Mouse (Mus musculus) hindbrain, embryonic 16.5 days (tissue): ENCODE data around the gene Fcgr2b. TPM values are rescaled to one million over a fixed set of nuclear protein-coding genes. Genes with fewer than 3 reads are reported as not detected.

Source experiments
- ATAC-seq: fragments of 200-750 bp; cut with Nextera tagmentation; 2 replicates; pipeline ENCODE4 v1.8.0; 2017; ENCODE audit warnings: moderate TSS enrichment, moderate library complexity
- H3K27ac ChIP-seq: fragments of 300-500 bp; sonication (generic); 2 replicates; pipeline ENCODE4 v1.5.1; 2014; ENCODE audit warnings: low read depth, mild to moderate bottlenecking, control low read depth, low read length, moderate library complexity
- H3K27me3 ChIP-seq: fragments of 300-500 bp; sonication (generic); replicated peaks from 2 replicates; pipeline ENCODE4 v1.6.1; 2014; ENCODE audit warnings: low read length; ENCODE audit not compliant: control insufficient read depth, insufficient read depth
- H3K36me3 ChIP-seq: fragments of 300-500 bp; sonication (generic); 2 replicates; pipeline ENCODE4 v1.6.1; 2014; ENCODE audit warnings: mild to moderate bottlenecking, low read length, moderate library complexity, mixed read lengths; ENCODE audit not compliant: control insufficient read depth, insufficient read depth
- H3K4me1 ChIP-seq: fragments of 300-500 bp; sonication (generic); 2 replicates; pipeline ENCODE4 v1.6.1; 2014; ENCODE audit warnings: low read depth, low read length; ENCODE audit not compliant: control insufficient read depth, insufficient read depth
- H3K4me2 ChIP-seq: fragments of 300-500 bp; sonication (generic); 2 replicates; pipeline ENCODE4 v1.6.1; 2014; ENCODE audit warnings: mild to moderate bottlenecking, low read length, control low read depth, moderate library complexity
- H3K4me3 ChIP-seq: fragments of 300-500 bp; sonication (generic); 2 replicates; pipeline ENCODE4 v1.5.1; 2014; ENCODE audit warnings: mild to moderate bottlenecking, low read length, control low read depth, moderate library complexity
- H3K9ac ChIP-seq: fragments of 300-500 bp; sonication (generic); 2 replicates; pipeline ENCODE4 v1.6.1; 2014; ENCODE audit warnings: low read depth, mild to moderate bottlenecking, control low read depth, low read length, moderate library complexity
- H3K9me3 ChIP-seq: fragments of 300-500 bp; sonication (generic); 2 replicates; pipeline ENCODE4 v1.6.1; 2014; ENCODE audit warnings: mild to moderate bottlenecking, low read length, moderate library complexity; ENCODE audit not compliant: control insufficient read depth
- whole genome bisulfite sequencing: fragments of 180-500 bp; shearing (Covaris S2); extraction: QIAGEN DNeasy Blood & Tissue Kit; methylation state at CpG from one replicate; pipeline ENCODE4 v1.1.7; 2014; 5-methylcytosine and 5-hydroxymethylcytosine counted together
- polyA plus RNA-seq: library from polyadenylated mRNA; unstranded; fragments of >200 nt; fragmentation: Nextera tagmentation; extraction: Ambion mirVana; gene quantifications from 2 replicates; pipeline ENCODE4 v1.2.1, GENCODE M21; 2015

The Fcgr2b gene
- 1.6 and 2.3 TPM in 2 replicates for polyA plus RNA-seq

DNA sequence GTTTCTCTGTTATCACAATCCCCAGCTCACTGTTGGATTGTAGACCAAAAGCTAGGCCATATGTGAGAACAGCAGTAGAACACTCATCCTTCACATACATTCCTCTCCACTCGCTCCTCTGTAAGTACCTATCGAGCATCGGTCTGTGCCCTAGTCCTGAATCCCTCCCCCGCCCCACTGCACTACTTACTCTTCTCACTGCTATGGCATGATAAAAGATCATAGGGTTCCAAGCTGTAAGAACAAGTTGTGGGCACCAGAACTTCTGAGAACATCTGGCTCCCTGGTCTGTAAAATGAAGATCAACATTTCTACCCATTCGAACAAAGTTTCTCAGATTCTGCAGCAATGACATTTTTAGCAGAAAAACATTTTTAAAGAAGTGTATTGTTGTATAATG is at the start of gene Fcgr2b:
TSS of gene Fcgr2b (minus strand) at position 101 of the 400 bp plus-strand sequence.
- no peaks in the 10 kb centered on the region for H3K4me1 ChIP-seq
- 96% methylated on average over 5 of the region's 5 CpGs for WGBS
- H3K36me3 ChIP-seq, result no peaks in the 10 kb centered on the region
- H3K9ac ChIP-seq, result no peak within 1 kb of the TSS
- H3K27ac ChIP-seq, result no peak within 1 kb of the TSS
- H3K4me3 ChIP-seq, result no peak within 1 kb of the TSS
- H3K9me3 ChIP-seq, result no peaks in the 10 kb centered on the region
- no peak for ATAC-seq
- H3K27me3 ChIP-seq, result no peaks in the 10 kb centered on the region
- H3K4me2 ChIP-seq, result no peak within 1 kb of the TSS

DNA sequence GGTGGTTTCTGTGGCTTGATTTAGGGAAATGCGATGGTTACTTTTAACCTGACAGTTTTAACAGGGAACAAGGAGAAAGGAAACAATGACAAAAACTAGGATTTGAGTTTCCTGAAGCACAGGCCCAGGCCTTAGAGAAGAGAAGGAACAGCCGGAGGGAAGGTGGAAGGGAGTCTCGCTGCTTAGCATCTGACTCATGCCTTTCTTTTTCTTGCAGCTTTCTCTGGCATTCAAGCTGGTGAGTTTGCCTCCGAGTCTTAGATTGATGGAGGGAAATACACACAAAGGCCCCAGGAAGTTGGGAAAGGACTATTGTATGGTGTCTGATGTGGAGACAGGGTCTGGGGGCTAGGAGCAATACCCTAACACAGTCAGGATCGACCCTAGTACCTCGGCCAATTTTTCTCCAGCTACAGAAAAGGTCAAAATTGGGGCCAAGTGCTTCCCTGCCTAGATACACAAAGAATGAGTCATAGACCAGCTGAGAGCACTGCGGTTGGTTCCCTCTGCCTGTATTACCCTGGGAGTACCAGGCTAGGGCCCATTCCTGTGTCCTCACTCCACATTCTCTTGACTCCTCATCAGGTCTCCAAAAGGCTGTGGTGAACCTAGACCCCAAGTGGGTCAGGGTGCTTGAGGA is 43.1 kb upstream of the Fcgr2b start:
- 79% methylated on average over 7 of the region's 7 CpGs for WGBS
- Histone ChIP-seq H3K4me2 (no peak overlapping the region), H3K4me3 (no peak overlapping the region), H3K9me3 (no peaks in the 10 kb centered on the region), H3K36me3 (no peaks in the 10 kb centered on the region), H3K27me3 (no peaks in the 10 kb centered on the region), H3K9ac (no peak overlapping the region; the same call in 1 of the 2 replicates), H3K4me1 (no peaks in the 10 kb centered on the region), H3K27ac (no peak overlapping the region)
- ATAC-seq, result no peak

DNA sequence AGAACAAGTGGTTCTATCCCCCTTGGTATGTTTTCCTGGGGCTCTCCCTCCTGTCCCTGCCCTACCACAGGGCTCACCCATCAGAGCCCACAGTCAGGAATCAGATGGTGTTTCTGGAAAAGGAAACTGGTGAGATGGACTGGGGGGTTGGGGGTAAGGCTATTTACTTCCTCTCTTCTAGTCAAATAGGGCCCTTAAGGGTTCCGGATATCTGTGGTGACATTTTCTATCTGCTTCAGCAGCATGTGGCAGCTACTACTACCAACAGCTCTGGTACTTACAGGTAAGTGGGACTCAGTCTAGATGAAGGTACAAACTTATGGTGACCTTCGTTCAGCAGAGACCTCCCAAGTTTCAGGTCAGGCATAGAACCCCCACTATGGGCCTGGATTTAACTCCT is 42.4 kb upstream of the Fcgr2b start, which contains the start of gene Fcgr4:
TSS of gene Fcgr4 (plus strand) at position 184 of the 400 bp plus-strand sequence.
- WGBS, result 87% methylated on average over 2 of the region's 2 CpGs
- H3K4me3 ChIP-seq, result no peak within 1 kb of the TSS
- H3K4me2 ChIP-seq, result no peak within 1 kb of the TSS
- H3K4me1 ChIP-seq, result no peaks in the 10 kb centered on the region
- H3K27me3 ChIP-seq, result no peaks in the 10 kb centered on the region
- no peak within 1 kb of the TSS; the same call in 1 of the 2 replicates for H3K9ac ChIP-seq
- ATAC-seq, result no peak
- no peaks in the 10 kb centered on the region for H3K9me3 ChIP-seq
- H3K36me3 ChIP-seq, result no peaks in the 10 kb centered on the region
- H3K27ac ChIP-seq, result no peak within 1 kb of the TSS

DNA sequence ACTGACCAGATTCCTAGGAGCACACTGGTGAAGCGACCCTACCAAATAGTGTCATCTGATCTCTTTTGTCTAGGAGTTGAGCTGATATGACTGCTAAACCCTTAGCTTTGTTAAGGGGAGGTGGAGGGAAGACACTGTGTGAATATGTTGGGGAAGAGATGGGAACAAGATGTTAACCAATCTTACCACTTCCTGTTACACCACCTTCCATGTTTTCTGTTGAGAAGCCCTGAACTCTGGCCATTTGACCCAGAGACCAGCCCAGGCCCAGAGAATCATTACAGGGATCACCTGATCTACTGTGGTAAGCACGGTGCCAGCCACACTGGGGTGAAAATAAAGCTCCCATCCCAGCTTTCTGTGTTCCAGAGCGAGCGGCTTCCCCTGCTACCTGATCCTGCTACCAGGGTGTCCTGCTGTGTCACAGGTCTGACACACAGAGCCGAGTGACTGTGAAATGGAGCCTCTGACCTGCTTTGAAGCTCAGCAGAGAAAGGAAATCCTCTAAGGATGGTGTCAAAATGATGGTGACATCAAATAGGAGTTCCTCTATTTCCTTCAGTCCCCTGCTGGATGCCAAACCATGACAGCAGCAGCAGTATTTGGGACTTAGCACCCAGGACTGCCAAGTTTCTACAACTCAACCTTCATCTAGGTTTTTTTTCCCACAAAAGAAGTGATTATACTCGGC is 41.3 kb upstream of the Fcgr2b start:
- ATAC-seq, result no peak
- WGBS, result 65% methylated on average over 6 of the region's 6 CpGs

DNA sequence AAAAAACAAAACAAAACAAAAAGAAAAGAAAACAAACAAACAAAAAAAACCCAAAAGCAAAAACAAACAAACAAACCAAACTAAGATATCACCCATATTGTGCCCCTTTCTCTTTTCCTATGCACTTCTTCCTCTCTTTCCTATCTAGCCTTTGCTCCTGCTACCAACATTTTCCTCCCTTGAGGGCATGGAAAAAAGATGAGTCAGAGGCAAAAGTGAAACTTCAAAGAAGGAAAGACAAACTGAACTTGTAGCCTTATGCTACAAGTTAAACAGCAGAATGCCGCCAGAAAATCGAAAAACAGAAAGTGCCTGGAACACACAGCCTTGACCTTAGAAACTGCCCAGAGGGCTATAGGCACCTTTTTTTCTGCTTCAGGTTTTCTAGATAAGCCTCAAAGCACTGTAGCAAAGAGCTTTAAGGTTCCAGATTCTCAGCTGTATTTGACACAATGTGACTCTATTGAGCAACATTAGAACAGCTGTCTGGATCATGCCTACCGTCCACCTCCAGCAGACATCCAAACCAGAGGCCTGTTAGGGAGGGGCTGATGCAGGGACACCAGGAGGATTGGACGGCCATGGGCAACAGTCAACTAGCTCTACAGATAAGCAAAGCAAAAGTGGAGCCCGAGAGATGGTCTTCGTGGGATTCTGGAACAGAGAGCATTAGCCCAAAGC is 40.5 kb upstream of the Fcgr2b start:
- H3K9me3 ChIP-seq, result no peaks in the 10 kb centered on the region
- H3K4me2 ChIP-seq, result no peak overlapping the region
- H3K4me3 ChIP-seq, result no peak overlapping the region
- no peaks in the 10 kb centered on the region for H3K36me3 ChIP-seq
- ATAC-seq, result no peak
- no peak overlapping the region for H3K27ac ChIP-seq
- 91% methylated on average over 6 of the region's 6 CpGs for WGBS
- no peaks in the 10 kb centered on the region for H3K4me1 ChIP-seq
- H3K9ac ChIP-seq, result no peak overlapping the region
- no peaks in the 10 kb centered on the region for H3K27me3 ChIP-seq

More for the DNA sequence above, 41.3 kb upstream of the Fcgr2b start:
- H3K4me1 ChIP-seq, result no peaks in the 10 kb centered on the region
- H3K4me2 ChIP-seq, result no peak overlapping the region
- H3K27ac ChIP-seq, result no peak overlapping the region
- no peak overlapping the region for H3K4me3 ChIP-seq
- H3K27me3 ChIP-seq, result no peaks in the 10 kb centered on the region
- H3K9me3 ChIP-seq, result no peaks in the 10 kb centered on the region
- H3K9ac ChIP-seq, result no peak overlapping the region
- H3K36me3 ChIP-seq, result no peaks in the 10 kb centered on the region

DNA sequence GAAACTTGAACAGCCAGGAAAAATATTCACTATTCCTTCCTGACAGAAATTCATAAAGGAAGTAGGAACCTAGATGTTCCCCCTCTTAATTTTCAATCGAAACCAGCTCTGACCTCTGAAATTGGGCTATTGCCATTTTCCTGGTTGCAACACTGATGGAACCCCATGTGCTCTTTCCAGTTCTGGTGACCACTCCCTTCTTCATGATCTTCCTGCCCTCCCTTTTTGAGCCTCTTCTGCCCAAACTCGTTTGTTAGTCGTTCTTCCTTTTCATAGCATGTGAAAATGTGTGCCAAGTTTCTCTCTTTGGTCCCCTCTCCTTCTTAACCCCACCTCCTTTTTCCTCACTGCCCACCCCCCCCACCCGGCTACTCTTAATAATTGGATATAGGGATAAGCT is 35.4 kb upstream of the Fcgr2b start:
- no peak overlapping the region for H3K9ac ChIP-seq
- no peak overlapping the region for H3K27ac ChIP-seq
- H3K27me3 ChIP-seq, result no peaks in the 10 kb centered on the region
- no peaks in the 10 kb centered on the region for H3K36me3 ChIP-seq
- H3K4me1 ChIP-seq, result no peaks in the 10 kb centered on the region
- no peak overlapping the region for H3K4me3 ChIP-seq
- H3K4me2 ChIP-seq, result no peak overlapping the region
- no peaks in the 10 kb centered on the region for H3K9me3 ChIP-seq
- 81% methylated on average over 4 of the region's 4 CpGs for WGBS
- no peak for ATAC-seq

DNA sequence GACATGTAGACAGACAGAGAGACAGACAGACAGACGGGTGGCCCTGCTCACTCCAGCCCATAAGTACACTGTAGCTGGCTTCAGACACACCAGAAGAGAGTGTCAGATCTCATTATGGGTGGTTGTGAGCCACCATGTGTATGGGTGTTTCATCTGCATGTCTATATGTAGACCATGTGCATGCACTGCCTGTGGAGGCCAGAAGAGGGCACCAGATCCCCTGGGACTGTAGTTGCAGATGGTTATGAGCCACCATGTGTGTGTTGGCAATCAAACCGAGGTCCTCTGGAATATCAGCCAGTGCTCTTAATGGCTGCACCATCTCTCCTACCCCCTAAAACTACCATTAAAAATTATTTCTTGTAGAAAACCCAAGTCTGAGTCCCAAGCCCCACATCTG is 30.6 kb upstream of the Fcgr2b start:
- Histone ChIP-seq H3K4me1 (no peaks in the 10 kb centered on the region), H3K4me3 (no peak overlapping the region), H3K4me2 (no peak overlapping the region), H3K27me3 (no peaks in the 10 kb centered on the region), H3K9ac (no peak overlapping the region), H3K9me3 (no peaks in the 10 kb centered on the region), H3K36me3 (no peaks in the 10 kb centered on the region), H3K27ac (no peak overlapping the region)
- no peak for ATAC-seq
- WGBS, result 86% methylated on average over 2 of the region's 2 CpGs

DNA sequence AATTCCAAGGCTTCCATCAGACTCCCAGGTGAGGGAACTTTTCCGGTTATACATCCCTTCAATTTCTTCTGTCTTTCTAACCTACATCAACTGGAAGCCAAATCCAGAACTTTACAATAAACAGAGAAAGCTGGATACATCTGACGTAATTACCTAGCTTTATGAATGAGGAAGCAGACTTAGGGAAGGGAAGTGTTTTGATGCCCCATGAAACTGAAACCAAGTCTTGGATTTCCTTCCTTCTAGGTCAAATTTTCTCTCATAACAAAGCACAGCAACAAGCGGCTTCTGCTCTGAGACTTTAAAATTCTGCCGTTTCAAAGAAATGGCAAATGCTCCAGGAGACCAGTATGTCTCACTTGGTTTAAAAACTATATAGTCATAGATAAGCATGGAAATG is 30.0 kb upstream of the Fcgr2b start:
- no peak for ATAC-seq
- Histone ChIP-seq H3K4me1 (no peaks in the 10 kb centered on the region), H3K4me3 (no peak overlapping the region), H3K4me2 (no peak overlapping the region), H3K9ac (no peak overlapping the region), H3K27ac (no peak overlapping the region), H3K27me3 (no peaks in the 10 kb centered on the region), H3K36me3 (no peaks in the 10 kb centered on the region), H3K9me3 (no peaks in the 10 kb centered on the region)
- WGBS, result 92% methylated on average over 4 of the region's 4 CpGs

DNA sequence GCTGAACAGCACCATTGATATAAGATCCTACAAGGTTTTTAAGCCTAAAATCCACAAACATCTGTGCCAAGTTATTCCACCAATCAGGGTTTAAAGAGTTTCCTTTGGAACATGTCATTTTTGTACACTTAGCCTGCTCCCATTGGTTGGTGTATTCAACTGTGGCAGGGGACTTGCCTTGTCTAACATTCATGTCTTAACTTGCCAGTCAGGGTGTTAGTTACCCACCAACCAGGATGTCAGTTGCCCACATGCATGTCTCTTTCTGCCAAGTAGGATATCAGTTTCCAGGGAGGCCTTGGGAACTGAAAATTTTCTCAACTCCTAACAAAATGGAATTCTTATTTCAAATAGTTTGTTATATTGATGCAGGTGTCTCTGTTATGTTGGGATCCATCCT is 29.2 kb upstream of the Fcgr2b start:
- Histone ChIP-seq H3K4me3 (no peak overlapping the region), H3K27me3 (no peaks in the 10 kb centered on the region), H3K4me1 (no peaks in the 10 kb centered on the region), H3K4me2 (no peak overlapping the region), H3K9me3 (no peaks in the 10 kb centered on the region), H3K36me3 (no peaks in the 10 kb centered on the region), H3K9ac (no peak overlapping the region), H3K27ac (no peak overlapping the region)
- no peak for ATAC-seq
